Mouse (Mus musculus) MEL (cell line): ENCODE measurements around the gene Proser3.

ENCODE experiments used
- CTCF ChIP-seq, 3 experiments: IDR thresholded peaks in 2 of 3; conservative IDR thresholded peaks in 1 of 3; 2 replicates each; pipeline ENCODE4 v1.5.1; 2011 to 2012; ENCODE audit warnings: low read length in 3 of 3, low read depth in 2 of 3, mild to moderate bottlenecking in 2 of 3, improper control_type of control experiment in 1 of 3, inconsistent platforms in 1 of 3, mixed read lengths in 1 of 3, moderate library complexity in 1 of 3; ENCODE audit not compliant: control insufficient read depth in 1 of 3, insufficient read depth in 1 of 3, poor library complexity in 1 of 3, severe bottlenecking in 1 of 3
- POLR2A ChIP-seq, 2 experiments: IDR thresholded peaks; 2 replicates each; pipeline ENCODE4 v1.6.1; 2011 to 2012; ENCODE audit warnings: low read length in 2 of 2, mild to moderate bottlenecking in 2 of 2, control low read depth in 1 of 2, improper control_type of control experiment in 1 of 2, low read depth in 1 of 2, moderate library complexity in 1 of 2; ENCODE audit not compliant: control insufficient read depth in 1 of 2, insufficient read depth in 1 of 2, poor library complexity in 1 of 2
- RAD21 ChIP-seq: IDR thresholded peaks from 2 replicates; pipeline ENCODE4 v1.6.1; 2011; ENCODE audit warnings: mild to moderate bottlenecking, low read depth, low read length, improper control_type of control experiment
- TAL1 ChIP-seq: IDR thresholded peaks from 2 replicates; pipeline ENCODE4 v1.6.1; 2012; ENCODE audit warnings: mild to moderate bottlenecking, inconsistent platforms, low read length, moderate library complexity, mixed read lengths
- UBTF ChIP-seq: IDR thresholded peaks from 2 replicates; pipeline ENCODE4 v1.6.1; 2012; ENCODE audit warnings: low read depth, mild to moderate bottlenecking, inconsistent platforms, low read length, improper control_type of control experiment, moderate library complexity, borderline replicate concordance; ENCODE audit not compliant: insufficient read depth
- USF1 ChIP-seq: IDR thresholded peaks from 2 replicates; pipeline ENCODE4 v1.6.1; 2014; ENCODE audit warnings: low read depth, mild to moderate bottlenecking, inconsistent platforms, low read length, improper control_type of control experiment, moderate library complexity
- ZNF384 ChIP-seq: IDR thresholded peaks from 2 replicates; pipeline ENCODE4 v1.6.1; 2012; ENCODE audit warnings: low read depth, mild to moderate bottlenecking, inconsistent platforms, low read length, improper control_type of control experiment

DNA sequence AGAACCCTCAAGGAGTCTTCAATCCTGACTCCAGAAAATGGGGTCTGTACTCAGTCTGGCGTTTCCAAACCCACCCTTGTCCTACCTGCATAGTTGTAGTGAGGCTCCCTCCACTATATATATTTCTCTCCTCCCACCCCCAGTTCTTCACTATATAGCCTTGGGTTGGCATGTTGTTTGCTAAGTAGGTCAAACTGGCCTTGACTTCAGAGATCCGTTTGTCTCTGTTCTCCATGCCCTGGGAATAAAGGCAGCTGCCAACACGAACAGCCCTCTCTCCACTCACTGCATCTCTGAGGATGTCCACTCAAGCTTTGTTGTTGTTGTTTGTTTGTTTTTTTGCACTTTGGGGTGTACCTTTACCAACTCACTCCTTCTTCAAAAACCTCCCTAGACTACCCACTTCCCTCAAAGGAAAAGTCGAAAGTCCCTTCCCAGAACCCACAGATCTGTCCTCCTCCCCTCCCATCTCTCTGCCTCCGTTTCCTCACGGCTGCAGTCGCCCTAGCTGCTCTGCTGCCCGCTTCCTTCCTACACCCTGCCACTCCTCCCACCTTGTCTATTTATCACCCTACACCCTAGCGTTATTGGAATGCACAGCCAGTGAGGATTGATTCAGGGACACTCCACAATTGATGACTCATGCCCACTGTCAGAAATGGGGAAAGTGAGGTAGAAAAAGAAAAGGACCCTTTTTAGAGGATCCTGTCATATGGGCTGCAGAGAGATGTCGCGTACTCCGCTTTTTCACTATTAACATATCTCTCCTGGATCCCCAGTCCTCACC, 6.8 kb upstream of the Proser3 start:
- TF ChIP-seq CTCF (IDR thresholded peaks at IDR 0.05 in 2 of 3, conservative IDR thresholded peaks at IDR 0.05 in 1 of 3; ENCODE audit: control insufficient read depth in 1 of 3, insufficient read depth in 1 of 3, low read depth in 2 of 3, low read length in 3 of 3, poor library complexity in 1 of 3, severe bottlenecking in 1 of 3) (no peak), POLR2A (IDR thresholded peaks at IDR 0.05; ENCODE audit: control insufficient read depth in 1 of 2, insufficient read depth in 1 of 2, low read depth in 1 of 2, low read length in 2 of 2, poor library complexity in 1 of 2) (no peak), USF1 (no peak), UBTF (no peak), ZNF384 (no peak), RAD21 (no peak), TAL1 (no peak)
